Mouse (Mus musculus): ENCODE measurements around the gene Cacna2d2. TPM values are rescaled to one million over a fixed set of nuclear protein-coding genes. Genes with fewer than 3 reads are reported as not detected.
A peak's percentile ranks its signal among the peaks of the same experiment; 100 is the strongest.

Gene Cacna2d2
- polyA plus RNA-seq, 1 experiment from 2014 or later: 0.18 TPM

- H3K9ac ChIP-seq (ENCODE audit: low read depth, low read length): no peak overlapping the region
- no peak overlapping the region for H3K4me3 ChIP-seq (ENCODE audit: low read depth, low read length)
- H3K27ac ChIP-seq (ENCODE audit: low read depth, low read length): no peak overlapping the region
- H3K4me2 ChIP-seq: no peak overlapping the region
- no peaks in the 10 kb centered on the region for H3K9me3 ChIP-seq (ENCODE audit: control insufficient read depth, low read length)
- H3K36me3 ChIP-seq (ENCODE audit: control insufficient read depth, insufficient read depth, low read length): no peaks in the 10 kb centered on the region
- ATAC-seq (replicated peaks; ENCODE audit: low FRiP score): no peak
- peaks cover 8% of the 10 kb centered on the region; the same call in 1 of the 2 replicates for H3K27me3 ChIP-seq (replicated peaks; ENCODE audit: control insufficient read depth, insufficient read depth, low read length)
- WGBS: 77% methylated on average over 19 of the region's 19 CpGs
- DNase-seq (ENCODE audit: low spot score): no peak
- no peaks in the 10 kb centered on the region for H3K4me1 ChIP-seq (replicated peaks; ENCODE audit: control insufficient read depth, insufficient read depth, low read length)
These were observed 105.5 kb downstream of the Cacna2d2 start for GRCm38 (mm10) chr9:107504662-107505537.

GRCm38 (mm10) chr9:107508266-107508665, 108.9 kb downstream of the Cacna2d2 start:
- Histone ChIP-seq H3K4me3 (ENCODE audit: low read depth, low read length) (no peak overlapping the region), H3K27me3 (replicated peaks; ENCODE audit: control insufficient read depth, insufficient read depth, low read length) (peaks cover 10% of the 10 kb centered on the region; the same call in 1 of the 2 replicates), H3K9ac (ENCODE audit: low read depth, low read length) (no peak overlapping the region), H3K4me1 (replicated peaks; ENCODE audit: control insufficient read depth, insufficient read depth, low read length) (0 out of 2 replicates have a peak, but pooled peaks cover 4% of the 10 kb centered on the region), H3K4me2 (no peak overlapping the region), H3K27ac (ENCODE audit: low read depth, low read length) (no peak overlapping the region), H3K36me3 (ENCODE audit: control insufficient read depth, insufficient read depth, low read length) (no peaks in the 10 kb centered on the region), H3K9me3 (ENCODE audit: control insufficient read depth, low read length) (no peaks in the 10 kb centered on the region)
- ATAC-seq (replicated peaks; ENCODE audit: low FRiP score): no peak
- DNase-seq (ENCODE audit: low spot score): no peak
- 54% methylated on average over 10 of the region's 10 CpGs for WGBS

- Histone ChIP-seq H3K27ac (ENCODE audit: low read depth, low read length) (no peak overlapping the region), H3K9ac (ENCODE audit: low read depth, low read length) (no peak overlapping the region), H3K27me3 (replicated peaks; ENCODE audit: control insufficient read depth, insufficient read depth, low read length) (peaks cover 13% of the 10 kb centered on the region), H3K4me1 (replicated peaks; ENCODE audit: control insufficient read depth, insufficient read depth, low read length) (0 out of 2 replicates have a peak, but pooled peaks cover 4% of the 10 kb centered on the region), H3K4me3 (ENCODE audit: low read depth, low read length) (no peak overlapping the region), H3K9me3 (ENCODE audit: control insufficient read depth, low read length) (no peaks in the 10 kb centered on the region), H3K4me2 (no peak overlapping the region), H3K36me3 (ENCODE audit: control insufficient read depth, insufficient read depth, low read length) (no peaks in the 10 kb centered on the region)
- DNase-seq (ENCODE audit: low spot score) (no peak), ATAC-seq (replicated peaks; ENCODE audit: low FRiP score) (no peak)
- 81% methylated on average over 14 of the region's 14 CpGs for WGBS
These were observed 111.1 kb downstream of the Cacna2d2 start for GRCm38 (mm10) chr9:107510384-107511100.

GRCm38 (mm10) chr9:107511436-107511835, 112.0 kb downstream of the Cacna2d2 start:
- Histone ChIP-seq H3K9ac (ENCODE audit: low read depth, low read length) (no peak overlapping the region), H3K27me3 (replicated peaks; ENCODE audit: control insufficient read depth, insufficient read depth, low read length) (peaks cover 13% of the 10 kb centered on the region), H3K9me3 (ENCODE audit: control insufficient read depth, low read length) (no peaks in the 10 kb centered on the region), H3K36me3 (ENCODE audit: control insufficient read depth, insufficient read depth, low read length) (no peaks in the 10 kb centered on the region), H3K4me1 (replicated peaks; ENCODE audit: control insufficient read depth, insufficient read depth, low read length) (0 out of 2 replicates have a peak, but pooled peaks cover 4% of the 10 kb centered on the region), H3K27ac (ENCODE audit: low read depth, low read length) (no peak overlapping the region), H3K4me2 (no peak overlapping the region), H3K4me3 (ENCODE audit: low read depth, low read length) (no peak overlapping the region)
- ATAC-seq (replicated peaks; ENCODE audit: low FRiP score) (no peak), DNase-seq (ENCODE audit: low spot score) (no peak)
- 45% methylated on average over 8 of the region's 8 CpGs for WGBS

- DNase-seq (ENCODE audit: low spot score): no peak
- no peak for ATAC-seq (replicated peaks; ENCODE audit: low FRiP score)
- Histone ChIP-seq H3K27me3 (replicated peaks; ENCODE audit: control insufficient read depth, insufficient read depth, low read length) (peaks cover 13% of the 10 kb centered on the region), H3K4me2 (no peak overlapping the region), H3K27ac (ENCODE audit: low read depth, low read length) (no peak overlapping the region), H3K4me3 (ENCODE audit: low read depth, low read length) (no peak overlapping the region), H3K36me3 (ENCODE audit: control insufficient read depth, insufficient read depth, low read length) (no peaks in the 10 kb centered on the region), H3K9me3 (ENCODE audit: control insufficient read depth, low read length) (no peaks in the 10 kb centered on the region), H3K9ac (ENCODE audit: low read depth, low read length) (no peak overlapping the region), H3K4me1 (replicated peaks; ENCODE audit: control insufficient read depth, insufficient read depth, low read length) (0 out of 2 replicates have a peak, but pooled peaks cover 4% of the 10 kb centered on the region)
- 74% methylated on average over 16 of the region's 16 CpGs for WGBS
These were observed 112.9 kb downstream of the Cacna2d2 start for GRCm38 (mm10) chr9:107512326-107512725.

GRCm38 (mm10) chr9:107514303-107514955, 115.0 kb downstream of the Cacna2d2 start:
- peak; percentile 86 for DNase-seq (ENCODE audit: low spot score)
- no peaks in the 10 kb centered on the region for H3K36me3 ChIP-seq (ENCODE audit: control insufficient read depth, insufficient read depth, low read length)
- no peak overlapping the region for H3K9ac ChIP-seq (ENCODE audit: low read depth, low read length)
- WGBS: 24% methylated on average over 14 of the region's 14 CpGs
- H3K4me2 ChIP-seq: no peak overlapping the region
- H3K9me3 ChIP-seq (ENCODE audit: control insufficient read depth, low read length): no peaks in the 10 kb centered on the region
- H3K27ac ChIP-seq (ENCODE audit: low read depth, low read length): no peak overlapping the region
- ATAC-seq (replicated peaks; ENCODE audit: low FRiP score): peak; percentile 38
- H3K27me3 ChIP-seq (replicated peaks; ENCODE audit: control insufficient read depth, insufficient read depth, low read length): peaks cover 10% of the 10 kb centered on the region
- H3K4me3 ChIP-seq (ENCODE audit: low read depth, low read length): no peak overlapping the region
- 0 out of 2 replicates have a peak, but pooled peaks cover 4% of the 10 kb centered on the region for H3K4me1 ChIP-seq (replicated peaks; ENCODE audit: control insufficient read depth, insufficient read depth, low read length)

GRCm38 (mm10) chr9:107520331-107520730, 120.9 kb downstream of the Cacna2d2 start:
- Histone ChIP-seq H3K4me3 (ENCODE audit: low read depth, low read length) (no peak overlapping the region), H3K27me3 (replicated peaks; ENCODE audit: control insufficient read depth, insufficient read depth, low read length) (peaks cover 13% of the 10 kb centered on the region), H3K36me3 (ENCODE audit: control insufficient read depth, insufficient read depth, low read length) (no peaks in the 10 kb centered on the region), H3K27ac (ENCODE audit: low read depth, low read length) (no peak overlapping the region), H3K4me2 (no peak overlapping the region), H3K4me1 (replicated peaks; ENCODE audit: control insufficient read depth, insufficient read depth, low read length) (peaks cover 9% of the 10 kb centered on the region; the same call in 1 of the 2 replicates), H3K9ac (ENCODE audit: low read depth, low read length) (no peak overlapping the region), H3K9me3 (ENCODE audit: control insufficient read depth, low read length) (no peaks in the 10 kb centered on the region)
- ATAC-seq (replicated peaks; ENCODE audit: low FRiP score) (no peak), DNase-seq (ENCODE audit: low spot score) (no peak)
- WGBS: 66% methylated on average over 6 of the region's 6 CpGs

GRCm38 (mm10) chr9:107521190-107521589, 121.8 kb downstream of the Cacna2d2 start:
- Histone ChIP-seq H3K36me3 (ENCODE audit: control insufficient read depth, insufficient read depth, low read length) (no peaks in the 10 kb centered on the region), H3K4me3 (ENCODE audit: low read depth, low read length) (no peak overlapping the region), H3K27ac (ENCODE audit: low read depth, low read length) (no peak overlapping the region), H3K9me3 (ENCODE audit: control insufficient read depth, low read length) (no peaks in the 10 kb centered on the region), H3K27me3 (replicated peaks; ENCODE audit: control insufficient read depth, insufficient read depth, low read length) (peaks cover 22% of the 10 kb centered on the region), H3K4me1 (replicated peaks; ENCODE audit: control insufficient read depth, insufficient read depth, low read length) (peaks cover 9% of the 10 kb centered on the region; the same call in 1 of the 2 replicates), H3K4me2 (peak overlapping the region; percentile 40), H3K9ac (ENCODE audit: low read depth, low read length) (no peak overlapping the region)
- WGBS: 55% methylated on average over 5 of the region's 5 CpGs
- ATAC-seq (replicated peaks; ENCODE audit: low FRiP score) (no peak), DNase-seq (ENCODE audit: low spot score) (no peak)
